ENCODE assay signal across 8 mouse cellular contexts in the genomic region with DNA sequence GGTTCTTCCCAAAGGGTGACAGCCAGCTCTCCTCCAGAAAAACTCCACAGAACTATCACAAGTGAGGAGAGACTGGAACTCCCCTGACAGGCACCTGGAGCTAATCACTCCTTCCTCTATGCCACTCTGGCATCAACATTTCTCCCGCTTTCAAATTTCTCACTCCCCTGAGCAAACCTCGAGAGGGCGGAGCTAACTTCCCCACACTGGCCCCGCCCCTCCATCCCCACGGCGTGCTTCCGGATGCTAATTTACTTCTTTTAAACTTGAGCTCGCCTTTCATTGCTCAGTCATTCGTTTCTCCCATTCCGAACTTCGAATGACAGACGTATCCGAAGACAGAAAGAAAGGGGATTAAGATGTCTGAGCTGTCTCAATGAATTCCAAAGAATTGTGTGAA.
DNase-seq lines count a peak whose midpoint lies in the region; ATAC-seq and TF ChIP-seq lines count a peak whose summit lies in the region.

No protein-coding gene starts in this region.

- H3K4me1 ChIP-seq in heart, embryonic 16.5 days (ENCODE audit: control insufficient read depth, insufficient read depth, low read length): no peaks in the 10 kb centered on the region
- H3K4me1 ChIP-seq in limb, embryonic 12.5 days (replicated peaks): peaks cover 19% of the 10 kb centered on the region
- 0 out of 2 replicates have a peak, but pooled peaks cover 7% of the 10 kb centered on the region for H3K4me1 ChIP-seq in midbrain, embryonic 13.5 days (replicated peaks)
- H3K4me1 ChIP-seq in thymus, adult 2 months (replicated peaks; ENCODE audit: control insufficient read depth, insufficient read depth, low read length): peaks cover 7% of the 10 kb centered on the region

- no peaks in the 10 kb centered on the region for H3K9me3 ChIP-seq in heart, embryonic 16.5 days (replicated peaks; ENCODE audit: control insufficient read depth, low read length)
- no peaks in the 10 kb centered on the region for H3K9me3 ChIP-seq in limb, embryonic 12.5 days
- no peaks in the 10 kb centered on the region; the same call in 1 of the 2 replicates for H3K9me3 ChIP-seq in midbrain, embryonic 13.5 days

- H3K27ac ChIP-seq in heart, embryonic 16.5 days (ENCODE audit: low read length): no peak overlapping the region
- no peak overlapping the region for H3K27ac ChIP-seq in limb, embryonic 12.5 days
- H3K27ac ChIP-seq in midbrain, embryonic 13.5 days: no peak overlapping the region
- no peak overlapping the region for H3K27ac ChIP-seq in thymus, adult 2 months (ENCODE audit: control insufficient read depth, insufficient read depth, low read length)

- TF ChIP-seq CTCF in thymus, adult 2 months (IDR thresholded peaks at IDR 0.05; ENCODE audit: borderline replicate concordance, control insufficient read depth, extremely low read depth, insufficient read depth, low read length, poor library complexity): no peak

- H3K4me3 ChIP-seq in heart, embryonic 16.5 days (ENCODE audit: low read length): peak overlapping the region; percentile 1; the same call in 1 of the 2 replicates
- peak overlapping the region; percentile 21 for H3K4me3 ChIP-seq in limb, embryonic 12.5 days (replicated peaks)
- peak overlapping the region; percentile 5; the same call in 1 of the 2 replicates for H3K4me3 ChIP-seq in midbrain, embryonic 13.5 days (replicated peaks)
- no peak overlapping the region for H3K4me3 ChIP-seq in thymus, adult 2 months (ENCODE audit: control insufficient read depth, insufficient read depth, low read length)

- 4% methylated on average over 13 of the region's 13 CpGs for WGBS in heart, embryonic 16.5 days
- 2% methylated on average over 13 of the region's 13 CpGs for WGBS in limb, embryonic 12.5 days
- 1% methylated on average over 13 of the region's 13 CpGs for WGBS in midbrain, embryonic 13.5 days
- 3% methylated on average over 13 of the region's 13 CpGs for WGBS in thymus, adult 2 months

- peak; percentile 20 to 57 for DNase-seq in adrenal gland, postnatal 36 days
- peak; percentile 79 for DNase-seq in thymus, adult 2 months
- no peak for DNase-seq in frontal cortex, postnatal 36 days (ENCODE audit: low spot score in 2 of 2)
- DNase-seq in frontal cortex, postnatal 14 days (ENCODE audit: low spot score in 2 of 2): no peak

- H3K4me2 ChIP-seq in heart, embryonic 16.5 days (ENCODE audit: low read depth, low read length): peak overlapping the region; percentile 51
- peak overlapping the region; percentile 50 for H3K4me2 ChIP-seq in limb, embryonic 12.5 days
- peak overlapping the region; percentile 41 for H3K4me2 ChIP-seq in midbrain, embryonic 13.5 days (replicated peaks)

- no peaks in the 10 kb centered on the region for H3K36me3 ChIP-seq in heart, embryonic 16.5 days (ENCODE audit: control insufficient read depth, insufficient read depth)
- no peaks in the 10 kb centered on the region for H3K36me3 ChIP-seq in limb, embryonic 12.5 days
- no peaks in the 10 kb centered on the region for H3K36me3 ChIP-seq in midbrain, embryonic 13.5 days
- no peaks in the 10 kb centered on the region for H3K36me3 ChIP-seq in thymus, adult 2 months (ENCODE audit: control insufficient read depth, insufficient read depth, low read length)

- no peak for TF ChIP-seq POLR2A in thymus, adult 2 months (IDR thresholded peaks at IDR 0.05; ENCODE audit: control insufficient read depth, extremely low read depth, insufficient read depth, low read length, poor library complexity)

- no peak overlapping the region for H3K9ac ChIP-seq in heart, embryonic 16.5 days (ENCODE audit: low read length)
- H3K9ac ChIP-seq in limb, embryonic 12.5 days (replicated peaks): no peak overlapping the region
- no peak overlapping the region for H3K9ac ChIP-seq in midbrain, embryonic 13.5 days (replicated peaks)

- ATAC-seq in CD4-positive, CD25-positive, alpha-beta regulatory T cell, adult 4 months: peak; percentile 91
- no peak for ATAC-seq in heart, embryonic 16.5 days (replicated peaks; ENCODE audit: extremely low read depth, insufficient read depth, low FRiP score)
- ATAC-seq in limb, embryonic 12.5 days (ENCODE audit: insufficient number of reproducible peaks, insufficient read depth, low FRiP score, low TSS enrichment, low read depth): no peak
- no peak for ATAC-seq in midbrain, embryonic 13.5 days

- no peaks in the 10 kb centered on the region for H3K27me3 ChIP-seq in heart, embryonic 16.5 days (ENCODE audit: control insufficient read depth, insufficient read depth, low read length)
- no peaks in the 10 kb centered on the region for H3K27me3 ChIP-seq in limb, embryonic 12.5 days
- H3K27me3 ChIP-seq in midbrain, embryonic 13.5 days: no peaks in the 10 kb centered on the region
- no peaks in the 10 kb centered on the region for H3K27me3 ChIP-seq in thymus, adult 2 months (ENCODE audit: control insufficient read depth, insufficient read depth, low read length)

Comparison
In these comparisons a context has a peak if more than half of its experiments do, and no peak if none do; other contexts are left out.
1. DNase-seq: peak in adrenal gland, postnatal 36 days (2 of 2) and thymus, adult 2 months (single experiment); none in frontal cortex, postnatal 36 days (0 of 2) and frontal cortex, postnatal 14 days (0 of 2).
2. Peak in every context shown above with its lines, with median percentiles within 50 percentile points of each other: H3K4me2 ChIP-seq.